Mouse (Mus musculus): ENCODE results near the gene Gja1.
"Not testable (repeated sequence)": the region's sequence is repeated elsewhere in the genome, so short reads cannot be mapped to it uniquely, and the experiment has no call there.

Gja1 gene

GRCm38 (mm10) chr10:56377097-56377965, at the start of gene Gja1:
Gene Gja1 (plus strand): TSS chr10:56377330.
- DNase-seq (ENCODE audit: low read depth): peak; percentile 56

GRCm38 (mm10) chr10:56338851-56339489, 38.2 kb upstream of the Gja1 start:
- DNase-seq (ENCODE audit: low read depth): peak; percentile 31

- no peak for DNase-seq (ENCODE audit: low read depth)
Measured at GRCm38 (mm10) chr10:56360472-56360871, 16.7 kb upstream of the Gja1 start.

- DNase-seq (ENCODE audit: low read depth): no peak
Measured at GRCm38 (mm10) chr10:56369073-56369472, 8.1 kb upstream of the Gja1 start.

GRCm38 (mm10) chr10:56373021-56373720, 4.0 kb upstream of the Gja1 start:
- no peak for DNase-seq (ENCODE audit: low read depth)

- DNase-seq (ENCODE audit: low read depth): no peak
Measured at GRCm38 (mm10) chr10:56374169-56374568, 3.0 kb upstream of the Gja1 start.

- DNase-seq (ENCODE audit: low read depth): no peak
Measured at GRCm38 (mm10) chr10:56375906-56376468, 1.1 kb upstream of the Gja1 start.

GRCm38 (mm10) chr10:56377966-56378647, 977 bp downstream of the Gja1 start:
- no peak for DNase-seq (ENCODE audit: low read depth)

- DNase-seq (ENCODE audit: low read depth): no peak
Measured at GRCm38 (mm10) chr10:56378648-56379254, 1.6 kb downstream of the Gja1 start.

- DNase-seq (ENCODE audit: low read depth): no peak
Measured at GRCm38 (mm10) chr10:56379720-56380119, 2.6 kb downstream of the Gja1 start.

GRCm38 (mm10) chr10:56385195-56386109, 8.3 kb downstream of the Gja1 start:
- DNase-seq (ENCODE audit: low read depth): no peak

- DNase-seq (ENCODE audit: low read depth): no peak
Measured at GRCm38 (mm10) chr10:56393095-56393784, 16.1 kb downstream of the Gja1 start.

GRCm38 (mm10) chr10:56393815-56394417, 16.8 kb downstream of the Gja1 start:
- not testable (repeated sequence) for DNase-seq (ENCODE audit: low read depth)

- DNase-seq (ENCODE audit: low read depth): no peak
Measured at GRCm38 (mm10) chr10:56397875-56398274, 20.7 kb downstream of the Gja1 start.

- no peak for DNase-seq (ENCODE audit: low read depth)
Measured at GRCm38 (mm10) chr10:56398310-56398709, 21.2 kb downstream of the Gja1 start.

- not testable (repeated sequence) for DNase-seq (ENCODE audit: low read depth)
Measured at GRCm38 (mm10) chr10:56401396-56401795, 24.3 kb downstream of the Gja1 start.

GRCm38 (mm10) chr10:56405934-56406333, 28.8 kb downstream of the Gja1 start:
- no peak for DNase-seq (ENCODE audit: low read depth)

GRCm38 (mm10) chr10:56406386-56407130, 29.4 kb downstream of the Gja1 start:
- DNase-seq (ENCODE audit: low read depth): no peak
